Mouse (Mus musculus) intestine, embryonic 15.5 days (tissue): ENCODE data around the gene Ms4a4d. TPM values are rescaled to one million over a fixed set of nuclear protein-coding genes. Genes with fewer than 3 reads are reported as not detected.

Source experiments
- ATAC-seq: fragments of 200-750 bp; cut with Nextera tagmentation; 2 replicates; pipeline ENCODE4 v1.8.0; 2017; ENCODE audit warnings: moderate TSS enrichment, moderate library complexity
- H3K27ac ChIP-seq: fragments of 300-500 bp; sonication (generic); 2 replicates; pipeline ENCODE4 v1.5.1; 2015; ENCODE audit warnings: mild to moderate bottlenecking, inconsistent platforms
- H3K27me3 ChIP-seq: fragments of 300-500 bp; sonication (generic); replicated peaks from 2 replicates; pipeline ENCODE4 v1.6.1; 2015; ENCODE audit warnings: inconsistent platforms
- H3K36me3 ChIP-seq: fragments of 300-500 bp; sonication (generic); 2 replicates; pipeline ENCODE4 v1.6.1; 2015; ENCODE audit warnings: inconsistent platforms
- H3K4me1 ChIP-seq: fragments of 300-500 bp; sonication (generic); replicated peaks from 2 replicates; pipeline ENCODE4 v1.6.1; 2015; ENCODE audit warnings: inconsistent platforms
- H3K4me2 ChIP-seq: fragments of 300-500 bp; sonication (generic); replicated peaks from 2 replicates; pipeline ENCODE4 v1.6.1; 2015; ENCODE audit warnings: mild to moderate bottlenecking, inconsistent platforms
- H3K4me3 ChIP-seq: fragments of 300-500 bp; sonication (generic); replicated peaks from 2 replicates; pipeline ENCODE4 v1.5.1; 2015; ENCODE audit warnings: inconsistent platforms
- H3K9ac ChIP-seq: fragments of 300-500 bp; sonication (generic); 2 replicates; pipeline ENCODE4 v1.6.1; 2015; ENCODE audit warnings: inconsistent platforms
- H3K9me3 ChIP-seq: fragments of 300-500 bp; sonication (generic); 2 replicates; pipeline ENCODE4 v1.6.1; 2016; ENCODE audit warnings: inconsistent platforms
- WGBS: fragments of 180-500 bp; shearing (Covaris S2); methylation state at CpG from one replicate; pipeline ENCODE4 v1.1.7; 2015; 5-methylcytosine and 5-hydroxymethylcytosine counted together
- polyA plus RNA-seq: library from polyadenylated mRNA; unstranded; fragments of >200 nt; fragmentation: Nextera tagmentation; extraction: Ambion mirVana; gene quantifications from 2 replicates; pipeline ENCODE4 v1.2.1, GENCODE M21; 2015

Gene Ms4a4d
- polyA plus RNA-seq, 1 experiment from 2014 or later: 2.8 TPM

GRCm38 (mm10) chr19:11601349-11601748 lies 64.7 kb downstream of the Ms4a4d start:
- Histone ChIP-seq H3K4me2 (no peak overlapping the region), H3K4me3 (no peak overlapping the region), H3K9ac (no peak overlapping the region), H3K9me3 (no peaks in the 10 kb centered on the region), H3K27me3 (no peaks in the 10 kb centered on the region), H3K36me3 (no peaks in the 10 kb centered on the region), H3K4me1 (no peaks in the 10 kb centered on the region), H3K27ac (no peak overlapping the region)
- WGBS: 85% methylated on average over 3 of the region's 3 CpGs
- ATAC-seq: no peak

GRCm38 (mm10) chr19:11602026-11602425 lies 65.4 kb downstream of the Ms4a4d start:
- no peak; the same call in 1 of the 2 replicates for ATAC-seq
- Histone ChIP-seq H3K36me3 (no peaks in the 10 kb centered on the region), H3K27ac (no peak overlapping the region), H3K4me1 (no peaks in the 10 kb centered on the region), H3K9me3 (no peaks in the 10 kb centered on the region), H3K4me2 (no peak overlapping the region), H3K9ac (no peak overlapping the region), H3K27me3 (no peaks in the 10 kb centered on the region), H3K4me3 (no peak overlapping the region)
- WGBS: 79% methylated on average over 2 of the region's 2 CpGs

GRCm38 (mm10) chr19:11604603-11605002 lies 68.0 kb downstream of the Ms4a4d start, which contains the start of gene Ms4a6d:
Gene Ms4a6d (minus strand): TSS chr19:11604849.
- H3K9me3 ChIP-seq: no peaks in the 10 kb centered on the region
- H3K4me2 ChIP-seq: no peak within 1 kb of the TSS
- no peak within 1 kb of the TSS for H3K27ac ChIP-seq
- no peak within 1 kb of the TSS for H3K9ac ChIP-seq
- no peak within 1 kb of the TSS for H3K4me3 ChIP-seq
- no peaks in the 10 kb centered on the region for H3K36me3 ChIP-seq
- ATAC-seq: no peak
- 91% methylated on average over 2 of the region's 2 CpGs for WGBS
- no peaks in the 10 kb centered on the region for H3K27me3 ChIP-seq
- no peaks in the 10 kb centered on the region for H3K4me1 ChIP-seq

Other genes starting within 250 kb of the Ms4a4d start
- not detected in 2 replicates for gene Ms4a14, start 222.3 kb upstream of the Ms4a4d start, polyA plus RNA-seq
- gene Ms4a7, start 200.7 kb upstream of the Ms4a4d start, polyA plus RNA-seq: 4.9 and 5.0 TPM in 2 replicates
- gene Ms4a4a, start 161.3 kb upstream of the Ms4a4d start, polyA plus RNA-seq: 7.8 and 8.0 TPM in 2 replicates
- 1.6 and 2.4 TPM in 2 replicates for gene Ms4a4c, start 132.0 kb upstream of the Ms4a4d start, polyA plus RNA-seq
- gene Ms4a4b, start 93.2 kb upstream of the Ms4a4d start, polyA plus RNA-seq: 0.46 and 0.53 TPM in 2 replicates
- gene Ms4a6c, start 67.4 kb upstream of the Ms4a4d start, polyA plus RNA-seq: 10.4 and 10.6 TPM in 2 replicates
- 0.06 TPM in 1 of 2 replicates, not detected in the other for gene Gm8369, start 50.9 kb upstream of the Ms4a4d start, polyA plus RNA-seq
- 6.8 and 8.4 TPM in 2 replicates for gene Ms4a6b, start 20.3 kb upstream of the Ms4a4d start, polyA plus RNA-seq
- 6.0 and 6.4 TPM in 2 replicates for gene Ms4a6d, start 68.0 kb downstream of the Ms4a4d start, polyA plus RNA-seq
- 0.15 and 0.18 TPM in 2 replicates for gene Ms4a2, start 86.9 kb downstream of the Ms4a4d start, polyA plus RNA-seq
- 0.34 TPM in 1 of 2 replicates, not detected in the other for gene Ms4a3, start 104.0 kb downstream of the Ms4a4d start, polyA plus RNA-seq
- gene Oosp2, start 123.8 kb downstream of the Ms4a4d start, polyA plus RNA-seq: not detected in 2 replicates
- not detected in 2 replicates for gene Oosp1, start 154.3 kb downstream of the Ms4a4d start, polyA plus RNA-seq
- gene Oosp3, start 160.3 kb downstream of the Ms4a4d start, polyA plus RNA-seq: not detected in 2 replicates
- not detected in 2 replicates for gene Gif, start 210.8 kb downstream of the Ms4a4d start, polyA plus RNA-seq
- gene Mrpl16, start 233.6 kb downstream of the Ms4a4d start, polyA plus RNA-seq: 58.3 and 63.8 TPM in 2 replicates